8 mouse cellular contexts compared by ENCODE assay signal in genomic region chr7:112502050-112502809, GRCm38 (mm10).
A peak's percentile ranks its signal among the peaks of the same experiment; 100 is the strongest.
DNase-seq lines count a peak whose midpoint lies in the region; ATAC-seq lines count a peak whose summit lies in the region.

No protein-coding gene starts in this region.

- no peak for ATAC-seq in hindbrain, embryonic 11.5 days (ENCODE audit: low FRiP score)
- peak; percentile 92 for ATAC-seq in forebrain, embryonic 16.5 days
- ATAC-seq in limb, embryonic 12.5 days (ENCODE audit: insufficient number of reproducible peaks, insufficient read depth, low FRiP score, low TSS enrichment, low read depth), result no peak
- no peak for ATAC-seq in inflammation-experienced regulatory T-cells, adult 6 months

- no peak for DNase-seq in hindbrain, embryonic 10.5 days (ENCODE audit: low spot score)
- DNase-seq in hindbrain, embryonic 11.5 days (ENCODE audit: low spot score), result no peak
- DNase-seq in NIH3T3 (ENCODE audit: low read depth), result peak; percentile 22
- DNase-seq in cerebellum, postnatal 4 days (ENCODE audit: low spot score in 2 of 2), result no peak
- no peak for DNase-seq in thymus, postnatal 36 days

- H3K36me3 ChIP-seq in hindbrain, embryonic 10.5 days, result no peaks in the 10 kb centered on the region
- no peaks in the 10 kb centered on the region for H3K36me3 ChIP-seq in hindbrain, embryonic 11.5 days (ENCODE audit: control insufficient read depth, insufficient read depth, low read length)
- no peaks in the 10 kb centered on the region for H3K36me3 ChIP-seq in forebrain, embryonic 16.5 days (ENCODE audit: control insufficient read depth, insufficient read depth)
- no peaks in the 10 kb centered on the region for H3K36me3 ChIP-seq in limb, embryonic 12.5 days

- H3K9me3 ChIP-seq in hindbrain, embryonic 10.5 days, result no peaks in the 10 kb centered on the region
- no peaks in the 10 kb centered on the region for H3K9me3 ChIP-seq in hindbrain, embryonic 11.5 days (ENCODE audit: control insufficient read depth, low read length)
- no peaks in the 10 kb centered on the region for H3K9me3 ChIP-seq in forebrain, embryonic 16.5 days (ENCODE audit: control insufficient read depth, low read length)
- H3K9me3 ChIP-seq in limb, embryonic 12.5 days, result no peaks in the 10 kb centered on the region

- H3K27ac ChIP-seq in hindbrain, embryonic 10.5 days, result 0 out of 2 replicates have a peak overlapping the region, but pooled peaks have one; percentile 70
- no peak overlapping the region for H3K27ac ChIP-seq in hindbrain, embryonic 11.5 days (ENCODE audit: low read depth, low read length)
- H3K27ac ChIP-seq in forebrain, embryonic 16.5 days (ENCODE audit: low read length), result peak overlapping the region; percentile 68
- peak overlapping the region; percentile 91 for H3K27ac ChIP-seq in limb, embryonic 12.5 days

- H3K4me3 ChIP-seq in hindbrain, embryonic 10.5 days, result no peak overlapping the region
- H3K4me3 ChIP-seq in hindbrain, embryonic 11.5 days (ENCODE audit: low read depth, low read length), result no peak overlapping the region
- H3K4me3 ChIP-seq in forebrain, embryonic 16.5 days (replicated peaks; ENCODE audit: low read length), result no peak overlapping the region
- H3K4me3 ChIP-seq in limb, embryonic 12.5 days (replicated peaks), result no peak overlapping the region

- 0 out of 2 replicates have a peak, but pooled peaks cover 4% of the 10 kb centered on the region for H3K27me3 ChIP-seq in hindbrain, embryonic 10.5 days (ENCODE audit: insufficient read depth, poor library complexity, severe bottlenecking)
- H3K27me3 ChIP-seq in hindbrain, embryonic 11.5 days (ENCODE audit: control insufficient read depth, insufficient read depth, low read length), result no peaks in the 10 kb centered on the region
- H3K27me3 ChIP-seq in forebrain, embryonic 16.5 days (replicated peaks; ENCODE audit: control insufficient read depth, insufficient read depth, low read length), result 0 out of 2 replicates have a peak, but pooled peaks cover 3% of the 10 kb centered on the region
- 0 out of 2 replicates have a peak, but pooled peaks cover 2% of the 10 kb centered on the region for H3K27me3 ChIP-seq in limb, embryonic 12.5 days

- no peak overlapping the region for H3K4me2 ChIP-seq in hindbrain, embryonic 11.5 days (replicated peaks; ENCODE audit: low read depth, low read length)
- H3K4me2 ChIP-seq in forebrain, embryonic 16.5 days (ENCODE audit: low read length), result peak overlapping the region; percentile 46
- peak overlapping the region; percentile 35 for H3K4me2 ChIP-seq in limb, embryonic 12.5 days

- H3K9ac ChIP-seq in hindbrain, embryonic 11.5 days (ENCODE audit: low read depth, low read length), result no peak overlapping the region
- H3K9ac ChIP-seq in forebrain, embryonic 16.5 days (replicated peaks; ENCODE audit: low read depth, low read length), result no peak overlapping the region
- no peak overlapping the region for H3K9ac ChIP-seq in limb, embryonic 12.5 days (replicated peaks)

- H3K4me1 ChIP-seq in hindbrain, embryonic 10.5 days (replicated peaks), result peaks cover 54% of the 10 kb centered on the region
- H3K4me1 ChIP-seq in hindbrain, embryonic 11.5 days (replicated peaks; ENCODE audit: control insufficient read depth, insufficient read depth, low read length), result peaks cover 5% of the 10 kb centered on the region
- peaks cover 22% of the 10 kb centered on the region for H3K4me1 ChIP-seq in forebrain, embryonic 16.5 days (replicated peaks; ENCODE audit: control insufficient read depth, insufficient read depth, low read length)
- H3K4me1 ChIP-seq in limb, embryonic 12.5 days (replicated peaks), result peaks cover 64% of the 10 kb centered on the region

- 40% methylated on average over 18 of the region's 18 CpGs for WGBS in hindbrain, embryonic 10.5 days
- WGBS in hindbrain, embryonic 11.5 days, result 33% methylated on average over 17 of the region's 18 CpGs
- 20% methylated on average over 17 of the region's 18 CpGs for WGBS in forebrain, embryonic 16.5 days
- WGBS in limb, embryonic 12.5 days, result 29% methylated on average over 17 of the region's 18 CpGs
